Mouse (Mus musculus) right cerebral cortex, postnatal 36 days (tissue): Measurements from ENCODE around the gene Ube2v1.

Experiments used
- DNase-seq, 2 experiments: peaks; one replicate each; pipeline ENCODE4 v3.0.0; 2022; ENCODE audit warnings: low spot score in 2 of 2, mixed read lengths in 1 of 2

Gene Ube2v1

GRCm38 (mm10) chr2:167631591-167632448 is at the start of gene Ube2v1:
Gene Ube2v1 (minus strand): TSS chr2:167632095.
- DNase-seq = peak; percentile 93 to 95

- DNase-seq = no peak
Measured at GRCm38 (mm10) chr2:167680657-167681056, 48.8 kb upstream of the Ube2v1 start.

GRCm38 (mm10) chr2:167679902-167680430 is 48.1 kb upstream of the Ube2v1 start:
- no peak for DNase-seq

- DNase-seq = no peak
Measured at GRCm38 (mm10) chr2:167678600-167678999, 46.7 kb upstream of the Ube2v1 start.

GRCm38 (mm10) chr2:167675120-167675909 is 43.4 kb upstream of the Ube2v1 start:
- no peak for DNase-seq

GRCm38 (mm10) chr2:167672212-167672685 is 40.4 kb upstream of the Ube2v1 start:
- DNase-seq = no peak

- no peak for DNase-seq
Measured at GRCm38 (mm10) chr2:167671101-167671633, 39.3 kb upstream of the Ube2v1 start.

GRCm38 (mm10) chr2:167669398-167669797 is 37.5 kb upstream of the Ube2v1 start:
- DNase-seq = no peak

GRCm38 (mm10) chr2:167668426-167668825 is 36.5 kb upstream of the Ube2v1 start:
- DNase-seq = no peak

- DNase-seq = no peak
Measured at GRCm38 (mm10) chr2:167665972-167666713, 34.2 kb upstream of the Ube2v1 start.

- no peak for DNase-seq
Measured at GRCm38 (mm10) chr2:167662713-167663112, 30.8 kb upstream of the Ube2v1 start.

GRCm38 (mm10) chr2:167661270-167662203 is 29.6 kb upstream of the Ube2v1 start, which contains the start of gene Gm20431:
Gene Gm20431 (minus strand): TSS chr2:167661496.
- peak; percentile 91 to 92 for DNase-seq

GRCm38 (mm10) chr2:167660611-167660971 is 28.7 kb upstream of the Ube2v1 start:
- no peak for DNase-seq

- no peak for DNase-seq
Measured at GRCm38 (mm10) chr2:167659847-167660610, 28.1 kb upstream of the Ube2v1 start.

GRCm38 (mm10) chr2:167659177-167659846 is 27.4 kb upstream of the Ube2v1 start:
- DNase-seq = no peak

- DNase-seq = no peak
Measured at GRCm38 (mm10) chr2:167658712-167659111, 26.8 kb upstream of the Ube2v1 start.

- DNase-seq = no peak
Measured at GRCm38 (mm10) chr2:167657973-167658372, 26.1 kb upstream of the Ube2v1 start.

- no peak for DNase-seq
Measured at GRCm38 (mm10) chr2:167656629-167657478, 25.0 kb upstream of the Ube2v1 start.
